Mouse (Mus musculus): ENCODE measurements around the gene Kmt2c. TPM values are rescaled to one million over a fixed set of nuclear protein-coding genes. Genes with fewer than 3 reads are reported as not detected.

The Kmt2c gene
- polyA plus RNA-seq, 1 experiment from 2014 or later: 13.6 TPM

DNA sequence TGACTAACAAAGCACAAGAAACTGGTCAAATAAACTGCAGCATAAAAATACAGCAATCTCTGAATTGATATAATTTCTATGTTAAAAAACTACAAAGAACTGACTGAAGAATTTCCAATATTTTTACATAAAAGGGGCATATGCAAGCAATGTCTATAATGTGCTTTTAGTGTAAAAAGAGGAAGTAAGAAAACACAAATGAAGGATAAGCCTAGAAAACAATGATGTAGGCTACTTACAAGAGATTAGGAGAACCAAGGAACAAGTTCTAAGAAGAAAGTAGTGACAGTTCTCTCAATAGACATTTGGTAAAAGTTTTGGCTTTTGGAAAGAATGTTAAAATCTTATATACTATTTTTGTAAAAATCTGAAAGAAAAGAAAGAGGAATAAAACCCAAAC is 119.4 kb downstream of the Kmt2c start:
- Histone ChIP-seq H3K4me2 (replicated peaks) (no peak overlapping the region), H3K27me3 (no peaks in the 10 kb centered on the region), H3K9ac (no peak overlapping the region), H3K4me1 (no peaks in the 10 kb centered on the region), H3K36me3 (0 out of 2 replicates have a peak, but pooled peaks cover under 1% of the 10 kb centered on the region), H3K9me3 (replicated peaks) (no peaks in the 10 kb centered on the region), H3K27ac (replicated peaks) (no peak overlapping the region), H3K4me3 (replicated peaks) (no peak overlapping the region)
- ATAC-seq (ENCODE audit: insufficient number of reproducible peaks, low FRiP score, low TSS enrichment, low read depth): no peak

DNA sequence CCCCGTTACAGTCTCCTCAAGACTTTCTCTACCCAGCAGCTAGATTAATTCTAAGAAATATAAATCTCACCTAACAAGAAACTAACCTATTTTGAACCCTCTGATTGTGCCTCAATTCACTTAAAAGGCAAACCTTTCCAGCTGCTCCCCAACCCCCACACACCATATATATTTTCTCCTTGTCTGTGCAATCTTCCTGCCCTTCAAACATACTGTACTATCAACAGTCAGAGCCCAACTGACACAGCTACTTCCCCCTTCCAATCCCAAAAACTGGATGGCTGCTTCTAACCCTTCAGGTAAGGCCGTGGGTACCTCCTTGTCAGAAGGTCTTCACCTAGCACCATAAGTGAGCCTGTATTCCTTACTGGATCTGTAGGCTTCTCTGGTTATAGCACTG is 130.2 kb downstream of the Kmt2c start:
- no peak overlapping the region for H3K4me2 ChIP-seq (replicated peaks)
- ATAC-seq (ENCODE audit: insufficient number of reproducible peaks, low FRiP score, low TSS enrichment, low read depth): no peak
- 98% methylated on average over 2 of the region's 2 CpGs for WGBS
- H3K9me3 ChIP-seq (replicated peaks): no peaks in the 10 kb centered on the region
- peaks cover 7% of the 10 kb centered on the region; the same call in 1 of the 2 replicates for H3K36me3 ChIP-seq
- no peak overlapping the region for H3K9ac ChIP-seq
- no peak overlapping the region for H3K4me3 ChIP-seq (replicated peaks)
- H3K27ac ChIP-seq (replicated peaks): no peak overlapping the region
- no peaks in the 10 kb centered on the region for H3K4me1 ChIP-seq
- no peaks in the 10 kb centered on the region for H3K27me3 ChIP-seq

DNA sequence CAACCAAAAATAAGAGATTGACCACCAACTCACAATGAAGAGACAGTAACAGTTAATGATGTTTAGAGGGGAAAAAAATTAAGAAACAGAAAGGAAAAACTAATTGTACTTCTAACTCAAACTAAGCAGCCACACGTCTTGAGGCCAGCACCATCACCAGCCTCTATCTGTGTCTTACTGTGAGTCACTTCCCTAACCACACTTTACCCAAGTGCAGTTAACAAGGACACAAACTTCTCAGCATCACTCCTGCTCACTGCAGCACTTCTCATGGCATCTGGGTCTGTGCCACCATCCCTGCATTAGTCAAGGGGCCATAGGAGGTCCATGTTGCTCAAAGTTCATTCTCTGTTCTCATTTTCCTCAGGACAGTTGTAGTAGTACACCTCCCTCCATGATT is 131.5 kb downstream of the Kmt2c start:
- Histone ChIP-seq H3K27ac (replicated peaks) (no peak overlapping the region), H3K36me3 (peaks cover 9% of the 10 kb centered on the region), H3K27me3 (no peaks in the 10 kb centered on the region), H3K9me3 (replicated peaks) (no peaks in the 10 kb centered on the region), H3K4me2 (replicated peaks) (no peak overlapping the region), H3K9ac (no peak overlapping the region), H3K4me1 (no peaks in the 10 kb centered on the region), H3K4me3 (replicated peaks) (no peak overlapping the region)
- no peak for ATAC-seq (ENCODE audit: insufficient number of reproducible peaks, low FRiP score, low TSS enrichment, low read depth)
- WGBS: 67% methylated on average over 1 of the region's 1 CpGs

GRCm38 (mm10) chr5:25353509-25353908 is 145.1 kb downstream of the Kmt2c start:
- no peak overlapping the region for H3K4me2 ChIP-seq (replicated peaks)

DNA sequence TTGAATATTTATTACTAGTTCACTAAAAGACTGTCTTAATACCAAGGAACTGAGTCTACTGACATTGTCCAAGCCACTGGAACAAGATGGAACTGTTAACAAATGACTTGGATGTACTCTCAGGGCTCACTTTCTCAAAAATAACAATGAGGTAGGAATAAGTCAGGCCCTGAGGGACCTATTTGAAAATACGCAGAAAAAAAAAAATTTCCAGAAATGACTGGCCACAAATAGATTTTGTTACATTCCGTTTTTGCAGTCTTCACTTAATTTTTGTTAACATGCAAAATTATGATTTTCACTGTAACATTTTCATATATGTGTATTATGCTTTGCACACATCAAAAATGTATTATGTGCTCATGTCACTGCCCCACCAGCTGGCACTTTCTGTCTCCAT is 167.3 kb downstream of the Kmt2c start:
- no peaks in the 10 kb centered on the region for H3K9me3 ChIP-seq (replicated peaks)
- no peak for ATAC-seq (ENCODE audit: insufficient number of reproducible peaks, low FRiP score, low TSS enrichment, low read depth)
- H3K27ac ChIP-seq (replicated peaks): no peak overlapping the region
- no peaks in the 10 kb centered on the region for H3K4me1 ChIP-seq
- no peak overlapping the region for H3K4me2 ChIP-seq (replicated peaks)
- peaks cover 8% of the 10 kb centered on the region; the same call in 1 of the 2 replicates for H3K36me3 ChIP-seq
- 88% methylated on average over 2 of the region's 2 CpGs for WGBS
- H3K9ac ChIP-seq: no peak overlapping the region
- no peaks in the 10 kb centered on the region for H3K27me3 ChIP-seq
- no peak overlapping the region for H3K4me3 ChIP-seq (replicated peaks)

More at GRCm38 (mm10) chr5:25353509-25353908, 145.1 kb downstream of the Kmt2c start:
- 69% methylated on average over 2 of the region's 2 CpGs for WGBS
- Histone ChIP-seq H3K36me3 (peaks cover 15% of the 10 kb centered on the region), H3K9me3 (replicated peaks) (no peaks in the 10 kb centered on the region), H3K4me1 (no peaks in the 10 kb centered on the region), H3K27ac (replicated peaks) (no peak overlapping the region), H3K4me3 (replicated peaks) (no peak overlapping the region), H3K27me3 (no peaks in the 10 kb centered on the region), H3K9ac (no peak overlapping the region)
- no peak for ATAC-seq (ENCODE audit: insufficient number of reproducible peaks, low FRiP score, low TSS enrichment, low read depth)

GRCm38 (mm10) chr5:25313881-25314280 is 184.7 kb downstream of the Kmt2c start:
- WGBS: 82% methylated on average over 6 of the region's 6 CpGs
- no peak overlapping the region for H3K4me3 ChIP-seq (replicated peaks)
- H3K9me3 ChIP-seq (replicated peaks): no peaks in the 10 kb centered on the region
- H3K4me2 ChIP-seq (replicated peaks): no peak overlapping the region
- ATAC-seq (ENCODE audit: insufficient number of reproducible peaks, low FRiP score, low TSS enrichment, low read depth): no peak
- no peak overlapping the region for H3K27ac ChIP-seq (replicated peaks)
- peaks cover 63% of the 10 kb centered on the region for H3K36me3 ChIP-seq
- no peak overlapping the region for H3K9ac ChIP-seq
- no peaks in the 10 kb centered on the region for H3K27me3 ChIP-seq
- no peaks in the 10 kb centered on the region for H3K4me1 ChIP-seq

DNA sequence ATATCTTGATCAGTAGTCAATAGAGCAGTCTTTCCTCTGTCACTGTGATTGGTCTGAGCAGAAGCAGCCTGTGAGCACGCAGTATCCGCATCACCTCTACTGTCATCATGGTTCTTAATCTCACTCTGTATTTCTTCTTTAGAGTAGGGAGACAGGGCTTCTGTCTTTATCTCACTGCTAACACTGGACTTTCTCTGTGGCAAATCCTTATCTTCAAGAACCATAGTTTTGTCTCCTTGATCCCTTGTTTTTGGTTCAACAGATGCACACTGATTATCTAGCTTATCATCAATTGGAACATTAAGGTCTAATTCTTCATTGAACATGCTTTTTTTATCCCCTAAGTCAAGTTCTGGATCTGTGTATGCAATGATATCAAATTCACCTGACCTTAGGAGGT is 188.4 kb downstream of the Kmt2c start:
- H3K4me2 ChIP-seq (replicated peaks): no peak overlapping the region
- H3K4me3 ChIP-seq (replicated peaks): no peak overlapping the region
- H3K9ac ChIP-seq: no peak overlapping the region
- peaks cover 49% of the 10 kb centered on the region for H3K36me3 ChIP-seq
- no peaks in the 10 kb centered on the region for H3K27me3 ChIP-seq
- no peaks in the 10 kb centered on the region for H3K4me1 ChIP-seq
- no peaks in the 10 kb centered on the region for H3K9me3 ChIP-seq (replicated peaks)
- no peak overlapping the region for H3K27ac ChIP-seq (replicated peaks)
- no peak for ATAC-seq (ENCODE audit: insufficient number of reproducible peaks, low FRiP score, low TSS enrichment, low read depth)
- WGBS: 96% methylated on average over 2 of the region's 2 CpGs

DNA sequence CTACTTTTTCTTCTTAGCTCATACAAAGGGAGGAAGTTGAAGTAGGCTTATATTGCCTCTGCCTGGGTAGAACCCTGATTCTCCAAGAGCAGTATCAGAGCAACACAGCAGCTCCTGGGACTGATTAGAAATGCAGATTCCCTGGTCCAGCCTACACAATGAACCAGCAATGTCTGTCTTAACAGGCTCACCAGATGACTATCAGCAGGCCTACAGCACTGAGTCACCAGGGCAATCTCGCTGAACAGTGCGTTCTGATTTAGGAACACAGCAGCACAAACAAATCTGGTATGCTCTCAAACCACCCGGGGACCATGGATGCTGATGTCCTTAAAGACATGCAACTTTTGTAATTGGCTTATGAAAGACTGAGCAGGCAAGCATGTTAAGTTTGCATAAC is 201.8 kb downstream of the Kmt2c start:
- Histone ChIP-seq H3K27me3 (no peaks in the 10 kb centered on the region), H3K36me3 (peaks cover 33% of the 10 kb centered on the region), H3K9ac (no peak overlapping the region), H3K4me1 (no peaks in the 10 kb centered on the region), H3K27ac (replicated peaks) (no peak overlapping the region), H3K9me3 (replicated peaks) (no peaks in the 10 kb centered on the region), H3K4me3 (replicated peaks) (no peak overlapping the region), H3K4me2 (replicated peaks) (no peak overlapping the region)
- 52% methylated on average over 3 of the region's 3 CpGs for WGBS
- ATAC-seq (ENCODE audit: insufficient number of reproducible peaks, low FRiP score, low TSS enrichment, low read depth): no peak

DNA sequence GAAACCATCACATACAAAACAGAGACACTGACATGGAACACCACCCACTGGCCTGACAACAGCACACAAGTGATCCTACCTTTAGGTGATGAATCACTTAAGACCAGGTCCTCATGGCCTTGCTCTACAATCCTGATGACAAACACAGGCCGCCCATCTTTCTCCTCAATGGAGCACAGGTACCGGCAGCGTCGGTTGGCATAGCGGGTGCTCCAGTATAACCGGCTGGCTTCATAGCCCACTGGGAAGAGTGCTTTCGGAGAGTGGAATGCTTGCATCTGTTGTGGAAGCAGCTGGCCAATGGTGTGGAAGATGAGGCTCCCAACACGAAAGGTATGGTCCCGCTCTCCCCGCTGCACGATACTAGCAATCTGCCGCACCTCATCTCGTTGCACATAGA is 214.6 kb downstream of the Kmt2c start:
- H3K9me3 ChIP-seq (replicated peaks): no peaks in the 10 kb centered on the region
- no peaks in the 10 kb centered on the region for H3K4me1 ChIP-seq
- H3K4me3 ChIP-seq (replicated peaks): no peak overlapping the region
- H3K27ac ChIP-seq (replicated peaks): no peak overlapping the region
- H3K4me2 ChIP-seq (replicated peaks): no peak overlapping the region
- peaks cover 80% of the 10 kb centered on the region for H3K36me3 ChIP-seq
- 95% methylated on average over 13 of the region's 13 CpGs for WGBS
- H3K27me3 ChIP-seq: no peaks in the 10 kb centered on the region
- ATAC-seq (ENCODE audit: insufficient number of reproducible peaks, low FRiP score, low TSS enrichment, low read depth): no peak
- H3K9ac ChIP-seq: no peak overlapping the region

GRCm38 (mm10) chr5:25276365-25276764 is 222.2 kb downstream of the Kmt2c start:
- ATAC-seq (ENCODE audit: insufficient number of reproducible peaks, low FRiP score, low TSS enrichment, low read depth): no peak
- 81% methylated on average over 6 of the region's 6 CpGs for WGBS
- peaks cover 76% of the 10 kb centered on the region for H3K36me3 ChIP-seq

DNA sequence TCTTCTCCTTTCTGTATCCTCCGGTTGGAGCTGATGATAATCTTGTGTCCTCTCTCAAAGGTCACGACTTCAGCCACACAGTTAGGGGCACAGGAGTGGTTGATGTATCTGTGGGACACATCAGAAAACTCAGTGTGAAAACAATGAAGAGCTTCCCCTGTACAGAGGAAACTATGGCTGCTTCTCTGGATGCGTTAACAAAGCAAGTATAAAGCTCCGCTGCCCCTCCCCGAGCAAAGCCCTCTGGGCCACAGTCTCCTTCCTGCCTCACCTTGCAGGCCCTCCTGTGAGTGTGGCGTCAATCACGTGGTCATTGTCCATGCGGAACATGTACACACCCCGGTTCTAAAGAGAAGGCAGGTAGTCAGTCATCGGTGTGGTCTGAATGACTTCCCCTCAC is 223.0 kb downstream of the Kmt2c start:
- WGBS: 87% methylated on average over 10 of the region's 10 CpGs
- Histone ChIP-seq H3K27me3 (no peaks in the 10 kb centered on the region), H3K4me3 (replicated peaks) (no peak overlapping the region), H3K9ac (no peak overlapping the region), H3K4me2 (replicated peaks) (no peak overlapping the region), H3K36me3 (peaks cover 74% of the 10 kb centered on the region), H3K27ac (replicated peaks) (no peak overlapping the region), H3K9me3 (replicated peaks) (no peaks in the 10 kb centered on the region), H3K4me1 (no peaks in the 10 kb centered on the region)
- no peak for ATAC-seq (ENCODE audit: insufficient number of reproducible peaks, low FRiP score, low TSS enrichment, low read depth)

More at GRCm38 (mm10) chr5:25276365-25276764, 222.2 kb downstream of the Kmt2c start:
- Histone ChIP-seq H3K27me3 (no peaks in the 10 kb centered on the region), H3K4me1 (no peaks in the 10 kb centered on the region), H3K4me3 (replicated peaks) (no peak overlapping the region), H3K27ac (replicated peaks) (no peak overlapping the region), H3K4me2 (replicated peaks) (no peak overlapping the region), H3K9me3 (replicated peaks) (no peaks in the 10 kb centered on the region), H3K9ac (no peak overlapping the region)

DNA sequence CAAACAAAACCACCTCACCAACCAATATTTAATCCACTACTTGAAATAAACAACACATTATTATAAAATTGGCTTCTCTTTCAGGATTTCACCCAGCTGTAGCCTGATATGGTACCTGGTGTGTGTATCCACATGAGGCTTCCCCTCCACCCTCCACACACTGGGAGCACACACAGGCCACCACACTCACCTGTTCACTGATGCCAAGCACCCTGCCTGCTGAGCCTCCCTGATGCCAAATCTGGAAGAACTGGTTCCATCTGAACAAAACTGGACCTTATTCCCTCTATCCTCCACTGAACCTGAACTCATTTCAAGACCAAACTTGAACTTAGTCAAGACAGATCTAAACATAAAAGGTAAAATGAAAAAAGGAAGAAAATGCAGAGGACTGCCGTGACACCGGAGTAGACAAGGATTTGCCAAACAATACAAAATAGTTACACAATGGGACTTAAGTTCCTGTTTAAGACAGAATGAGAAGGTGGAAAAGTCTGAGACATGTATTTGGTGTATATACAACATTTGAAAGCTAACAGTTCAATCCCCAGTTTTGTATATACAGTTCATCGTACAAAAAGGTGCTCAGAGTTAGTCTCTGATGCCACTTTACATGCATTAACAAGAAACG is 230.2 kb downstream of the Kmt2c start:
- no peak for ATAC-seq (ENCODE audit: insufficient number of reproducible peaks, low FRiP score, low TSS enrichment, low read depth)
- H3K27me3 ChIP-seq: no peaks in the 10 kb centered on the region
- 81% methylated on average over 4 of the region's 4 CpGs for WGBS
- H3K4me1 ChIP-seq: no peaks in the 10 kb centered on the region
- no peak overlapping the region for H3K4me2 ChIP-seq (replicated peaks)
- no peaks in the 10 kb centered on the region for H3K9me3 ChIP-seq (replicated peaks)
- no peak overlapping the region for H3K9ac ChIP-seq
- no peak overlapping the region for H3K4me3 ChIP-seq (replicated peaks)
- H3K27ac ChIP-seq (replicated peaks): no peak overlapping the region
- H3K36me3 ChIP-seq: peaks cover 65% of the 10 kb centered on the region
